Mouse (Mus musculus): ENCODE data around the gene Notch3.
A peak's percentile ranks its signal among the peaks of the same experiment; 100 is the strongest.

Notch3 gene

DNA sequence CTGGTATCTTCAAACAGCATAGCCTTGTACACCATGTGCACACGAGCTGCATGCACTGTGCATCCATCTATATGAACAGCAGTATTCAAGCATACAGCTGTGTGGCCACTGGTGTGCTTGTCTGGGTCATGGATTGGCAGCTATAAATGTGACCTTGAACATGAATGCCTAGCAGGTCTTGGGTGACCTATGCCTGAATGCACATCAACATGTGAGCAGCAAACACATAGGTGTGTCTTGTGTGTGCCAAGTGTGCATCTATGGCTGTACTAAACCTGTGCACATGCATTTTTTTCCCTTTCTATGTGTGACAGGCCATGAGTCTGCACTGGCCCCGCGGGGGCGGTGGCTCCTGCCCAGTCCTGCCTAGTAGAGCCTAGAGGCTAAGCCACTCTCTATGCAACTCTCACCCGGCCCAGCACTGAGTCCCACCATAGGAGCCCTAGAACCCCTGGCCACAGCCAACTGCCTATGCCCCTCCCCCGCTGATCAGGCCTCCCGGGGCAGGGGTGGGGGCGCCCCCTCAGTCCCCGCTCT, 1.3 kb downstream of the Notch3 start:
- peak in 1 of 2 experiments; percentile 27 for DNase-seq

DNA sequence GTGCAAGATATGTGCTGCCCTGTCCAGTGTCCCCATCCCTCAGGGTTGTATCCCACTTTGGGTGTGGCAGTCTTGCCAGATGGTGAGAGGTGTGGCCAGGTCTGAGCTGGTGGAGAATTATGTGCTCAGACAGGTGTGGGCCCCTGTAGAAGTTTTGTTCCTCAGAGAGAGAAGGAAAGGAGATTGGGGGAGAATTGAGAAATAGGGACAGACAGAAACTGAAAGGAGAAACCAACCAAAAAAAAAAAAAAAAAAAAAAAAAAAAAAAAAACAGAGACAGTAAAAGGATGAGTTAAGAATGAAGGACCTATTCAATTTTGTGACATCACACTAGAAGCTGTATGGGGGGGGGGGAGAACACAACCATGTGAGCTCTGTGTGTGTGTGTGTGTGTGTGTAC, 1.9 kb downstream of the Notch3 start:
- DNase-seq, result no peak

GRCm38 (mm10) chr17:32163910-32164650, 2.6 kb downstream of the Notch3 start:
- DNase-seq, result peak; percentile 43 to 63

DNA sequence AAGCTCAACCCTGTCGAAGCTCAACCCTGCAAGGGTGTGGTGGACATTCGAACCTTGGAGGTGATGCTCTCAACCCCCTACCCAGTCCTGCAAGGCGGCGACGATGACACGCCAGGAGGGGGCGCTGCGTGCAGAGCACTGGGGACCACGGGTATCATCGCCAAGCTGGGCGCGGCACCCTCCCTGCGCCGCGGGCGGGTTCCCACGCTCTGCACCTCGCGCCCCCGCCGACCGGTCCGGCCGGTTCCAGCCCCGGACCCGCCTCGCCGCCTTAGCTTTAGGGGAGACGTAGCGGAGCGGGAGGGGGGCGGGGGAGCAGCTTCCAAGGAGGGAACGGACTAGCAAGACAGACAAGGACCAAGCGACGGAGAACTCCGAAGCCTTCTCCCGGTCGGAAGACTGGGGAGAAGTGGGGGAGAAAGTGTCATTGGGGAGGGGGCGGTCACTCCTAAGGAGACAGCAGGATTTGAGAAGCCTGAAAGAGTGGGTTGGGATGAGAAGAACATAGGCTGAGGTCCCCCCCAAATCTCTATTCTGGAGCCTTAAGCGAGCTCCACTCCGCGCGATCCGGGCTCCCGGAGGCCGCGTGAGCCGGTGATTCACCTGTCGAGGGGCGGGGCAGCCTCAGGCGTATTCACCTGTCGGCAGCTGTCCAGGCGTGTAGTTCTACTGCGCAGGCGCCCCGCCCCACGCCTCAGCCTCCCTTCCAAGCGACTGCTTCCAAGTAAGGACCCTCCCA, 4.4 kb downstream of the Notch3 start:
- peak; percentile 84 to 87 for DNase-seq

GRCm38 (mm10) chr17:32160882-32161281, 5.8 kb downstream of the Notch3 start:
- no peak for DNase-seq

- no peak for DNase-seq
Observed at GRCm38 (mm10) chr17:32158841-32159240, 7.8 kb downstream of the Notch3 start.

DNA sequence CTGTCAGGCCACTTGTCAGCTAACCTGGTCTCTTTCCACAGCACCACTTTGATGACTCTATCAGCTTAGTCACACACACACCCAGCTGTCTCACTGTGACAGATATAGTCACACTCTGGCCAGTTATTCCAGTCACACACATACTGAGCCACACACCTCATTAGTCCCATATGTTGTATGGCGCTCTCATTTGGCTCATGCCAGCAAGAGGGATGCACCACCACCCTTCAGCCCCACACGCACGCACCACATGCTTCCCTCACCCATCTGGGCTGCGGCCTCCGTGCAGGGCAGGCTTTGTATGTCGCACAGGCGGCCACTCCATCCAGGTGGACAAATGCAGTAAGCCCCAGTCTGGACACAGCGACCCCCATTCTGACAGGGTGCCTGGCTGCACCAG, 19.9 kb downstream of the Notch3 start:
- no peak for DNase-seq

DNA sequence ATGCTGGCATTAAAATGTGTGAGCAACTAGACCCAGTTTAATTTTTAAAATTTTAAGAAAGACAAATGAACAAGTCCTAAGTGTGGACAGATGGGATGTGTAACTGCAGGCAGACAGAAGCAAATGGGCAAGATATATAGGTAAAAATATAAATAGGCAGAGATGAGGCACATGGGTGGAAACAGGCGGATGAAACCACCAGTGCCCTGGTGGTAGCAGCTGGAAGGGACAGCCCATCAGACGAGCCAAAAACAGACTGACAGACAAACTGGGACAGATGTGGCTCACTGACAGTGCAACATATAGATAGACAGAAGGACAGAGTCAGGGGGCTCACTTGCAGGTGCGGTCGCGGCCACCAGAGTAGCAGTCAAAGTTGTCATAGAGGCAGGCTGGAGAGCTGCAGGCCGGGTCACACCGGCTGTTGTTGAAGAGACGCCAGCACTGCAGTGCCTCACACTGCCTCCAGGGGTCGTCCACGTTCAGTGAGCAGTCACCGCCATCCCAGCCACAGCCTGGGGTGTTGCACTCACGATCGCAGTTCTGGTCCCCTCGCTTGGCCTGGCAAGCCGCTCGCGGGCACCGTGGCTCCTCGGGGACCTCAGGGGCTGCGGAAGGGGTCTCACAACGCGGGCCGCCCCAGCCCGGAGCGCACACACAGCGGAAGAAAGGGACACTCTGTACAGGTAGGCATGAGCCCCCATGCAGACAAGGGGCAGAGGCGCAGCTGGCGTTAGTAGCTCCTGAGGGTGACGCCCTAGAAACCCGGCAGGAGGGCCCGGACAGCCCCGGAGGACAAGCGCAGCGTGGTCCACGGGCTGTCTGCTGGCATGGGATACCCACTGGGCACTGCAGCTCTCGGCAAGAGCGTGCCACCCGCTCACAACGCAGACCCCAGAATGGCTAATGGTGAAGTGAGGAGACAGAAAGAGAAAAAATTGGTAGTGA, 23.5 kb downstream of the Notch3 start:
- DNase-seq, result peak; percentile 85 to 90

GRCm38 (mm10) chr17:32142234-32142633, 24.4 kb downstream of the Notch3 start:
- DNase-seq, result no peak

- no peak for DNase-seq
Observed at GRCm38 (mm10) chr17:32133375-32133774, 33.3 kb downstream of the Notch3 start.

DNA sequence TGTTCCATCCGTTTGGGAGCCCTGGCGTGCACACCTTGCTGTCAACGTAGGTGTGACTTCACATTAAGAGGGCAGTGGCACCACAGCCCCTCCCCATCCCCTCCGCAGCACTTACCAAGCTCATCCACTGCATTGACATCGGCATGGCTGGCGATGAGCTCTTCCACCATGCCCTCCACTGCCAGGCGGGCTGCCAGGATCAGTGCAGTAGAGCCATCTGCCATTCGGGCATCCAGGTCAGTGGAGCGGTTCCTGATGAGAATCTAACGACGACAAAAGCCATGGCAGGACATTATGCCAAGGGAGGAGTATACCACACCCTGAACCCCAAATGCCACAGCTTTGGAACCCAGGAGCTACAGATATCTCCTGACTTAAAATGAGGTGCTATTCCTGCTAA, 34.6 kb downstream of the Notch3 start:
- no peak for DNase-seq

DNA sequence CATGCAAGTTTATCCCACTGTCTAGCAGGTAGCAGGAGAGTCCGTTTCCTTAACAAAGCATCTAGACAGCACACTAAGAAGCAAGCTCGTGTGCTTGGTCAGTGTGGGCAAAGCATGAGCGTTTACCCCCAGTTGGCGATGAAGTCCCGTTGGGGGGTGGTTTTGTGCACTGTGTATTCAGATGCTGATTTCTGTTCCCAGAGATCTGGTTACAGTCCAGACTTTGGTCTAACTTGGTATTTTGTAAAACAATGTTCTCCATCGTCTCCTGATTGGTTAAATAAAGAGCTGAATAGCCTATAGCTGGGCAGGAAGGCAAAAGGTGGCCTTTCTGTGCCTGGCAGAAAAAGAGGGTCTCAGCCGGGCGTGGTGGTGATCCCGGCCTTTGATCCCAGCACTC, 36.1 kb downstream of the Notch3 start:
- no peak for DNase-seq

DNA sequence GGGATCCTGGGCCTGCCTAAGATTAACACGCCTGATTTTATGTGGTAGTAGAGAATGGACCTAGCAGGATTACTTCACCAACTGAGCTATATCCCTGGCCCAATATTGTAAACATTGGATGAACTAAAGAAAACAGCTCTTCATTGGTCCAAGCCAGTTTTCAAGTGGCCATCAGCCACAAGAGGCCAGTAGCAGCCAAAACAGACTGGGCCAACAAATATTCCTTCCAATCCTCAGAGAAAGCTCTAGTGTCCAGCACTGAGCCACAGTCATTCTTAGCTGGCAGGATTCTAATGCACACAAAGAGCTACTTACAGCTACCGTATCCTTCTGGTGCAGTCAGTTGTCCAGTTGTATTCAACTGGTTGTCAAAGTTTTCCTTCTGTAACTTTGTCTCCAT, 39.5 kb downstream of the Notch3 start:
- DNase-seq, result no peak

- DNase-seq, result no peak
Observed at GRCm38 (mm10) chr17:32125407-32125806, 41.2 kb downstream of the Notch3 start.

DNA sequence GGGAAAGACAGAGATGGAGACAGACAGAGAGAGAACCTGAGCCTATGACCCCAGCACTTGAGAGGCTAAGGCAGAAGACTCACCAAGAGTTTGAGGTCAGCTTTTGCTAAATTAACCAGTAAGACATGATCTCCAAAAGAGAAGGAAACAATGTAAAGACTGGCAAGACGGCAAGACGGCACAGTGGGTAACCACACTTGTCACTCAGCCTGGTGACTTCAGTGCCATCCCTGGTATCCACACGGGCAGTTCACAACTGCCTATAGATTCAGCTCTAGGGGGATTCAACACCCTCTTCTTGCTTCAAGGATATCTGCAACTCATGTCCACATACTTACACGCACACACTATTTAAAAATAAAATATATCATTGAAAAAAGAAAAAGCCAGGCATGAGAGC, 43.1 kb downstream of the Notch3 start:
- DNase-seq, result no peak

DNA sequence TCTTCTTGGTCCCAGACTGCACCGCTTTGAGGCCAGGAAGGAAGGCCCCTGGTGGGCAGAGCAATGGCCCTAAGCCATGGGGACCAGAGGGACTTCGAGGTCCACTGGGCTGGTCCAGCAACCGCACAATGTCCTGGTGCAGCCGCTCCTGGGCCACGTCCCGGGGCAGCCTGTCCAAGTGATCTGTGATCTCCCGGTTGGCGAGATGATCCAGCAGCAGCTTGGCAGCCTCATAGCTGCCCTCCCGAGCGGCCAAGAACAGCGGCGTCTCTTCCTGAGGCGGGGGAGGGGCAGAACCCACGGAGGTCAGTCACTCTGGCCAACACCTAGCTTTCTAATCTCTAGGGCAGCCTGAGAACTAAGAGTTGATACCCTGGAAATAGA, 44.1 kb downstream of the Notch3 start:
- no peak for DNase-seq

DNA sequence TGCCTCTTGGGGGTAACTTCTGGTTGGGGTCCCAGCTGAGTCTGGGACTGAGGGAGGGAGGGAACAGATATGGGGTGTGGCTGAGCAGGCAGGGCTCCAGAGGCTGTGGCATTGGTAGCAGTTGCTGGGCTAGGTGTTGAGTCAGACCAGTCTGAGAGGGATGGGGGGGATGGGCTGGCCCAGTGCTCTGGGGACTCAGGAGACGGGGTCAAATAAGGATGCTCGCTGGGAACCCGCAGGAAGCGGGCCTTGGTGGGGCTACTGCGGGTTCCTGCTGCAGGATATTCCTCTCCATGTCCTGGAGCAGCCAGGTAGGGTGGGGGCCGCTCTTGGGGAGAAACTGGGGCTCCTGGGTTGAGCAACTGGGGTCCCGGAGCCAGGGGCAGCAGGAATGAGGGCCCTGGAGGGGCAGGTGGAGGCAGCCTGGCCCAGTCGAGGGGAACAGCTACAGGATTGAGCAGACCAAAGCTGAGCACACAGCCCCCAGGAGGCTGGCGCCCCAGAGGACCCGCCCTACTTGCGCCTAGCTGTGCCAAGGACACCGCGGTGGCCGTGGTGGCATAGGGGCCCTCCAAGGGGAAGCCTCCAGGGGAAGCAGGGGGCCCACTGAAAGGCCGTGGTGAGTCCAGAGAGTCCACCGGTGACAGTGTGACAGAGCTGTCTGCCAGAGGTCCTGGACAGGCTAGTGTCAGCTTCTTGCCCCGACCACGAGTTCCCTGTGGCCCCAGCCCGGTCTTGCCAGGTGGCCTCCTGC, 44.6 kb downstream of the Notch3 start:
- DNase-seq, result no peak

DNA sequence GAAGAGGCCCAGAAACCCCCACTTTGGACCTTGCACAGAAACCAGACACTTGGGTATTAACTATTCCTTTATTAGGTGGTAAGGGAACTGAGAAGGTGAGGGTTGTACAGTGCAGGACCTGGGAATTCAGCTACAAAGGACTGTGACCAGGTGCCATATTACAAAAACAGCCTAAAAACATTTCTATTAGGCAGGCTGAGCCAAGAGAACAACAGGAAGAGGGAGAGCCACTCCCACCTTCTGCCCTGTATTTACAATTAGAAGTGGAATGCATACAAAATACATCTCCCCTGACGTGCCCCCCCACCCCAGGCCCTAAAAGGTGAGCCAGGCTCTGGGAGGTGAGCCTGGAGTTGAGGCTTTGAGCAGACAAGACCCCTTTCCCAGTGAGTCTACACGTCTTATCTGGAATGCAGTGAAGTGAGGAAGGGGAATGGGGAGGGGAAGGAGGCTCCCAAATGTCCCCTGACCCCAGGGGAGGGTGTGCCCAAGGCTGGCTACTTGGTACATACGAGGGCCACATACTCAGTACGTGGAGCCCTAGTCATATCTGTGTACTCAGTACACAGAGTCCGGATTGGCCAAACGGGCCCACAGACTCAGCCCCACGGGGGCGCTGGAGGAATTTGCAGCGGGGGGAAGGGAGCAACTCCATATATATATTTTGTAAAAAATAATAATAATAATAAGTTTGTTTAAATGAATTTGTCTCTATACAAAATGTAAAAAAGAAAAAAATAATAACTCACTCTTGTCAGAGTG, 45.7 kb downstream of the Notch3 start:
- no peak for DNase-seq

DNA sequence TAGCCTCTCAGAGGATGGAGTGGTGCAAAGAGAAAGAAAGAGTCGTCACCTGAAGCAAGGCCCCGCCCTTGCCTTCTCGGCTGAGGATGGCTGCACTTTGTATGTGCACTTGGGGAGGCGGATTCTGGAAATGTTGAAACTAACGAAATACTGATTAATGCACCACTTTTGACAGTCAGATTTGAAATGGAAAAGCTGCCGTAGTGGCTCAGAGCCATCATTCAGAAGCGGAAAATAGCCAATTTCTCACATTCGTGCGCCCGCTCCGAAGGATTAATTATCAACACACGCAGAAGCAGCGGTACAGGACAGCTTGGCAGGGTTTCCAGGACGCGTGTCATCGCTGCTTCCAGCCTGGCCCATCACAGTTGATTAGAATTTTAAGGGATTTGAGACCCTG, 47.5 kb downstream of the Notch3 start:
- peak; percentile 29 to 48 for DNase-seq

- no peak for DNase-seq
Observed at GRCm38 (mm10) chr17:32118484-32118883, 48.2 kb downstream of the Notch3 start.

- DNase-seq, result peak in 1 of 2 experiments; percentile 24
Observed at GRCm38 (mm10) chr17:32117872-32118421, 48.7 kb downstream of the Notch3 start.

All from lung, postnatal 4 days (tissue).